Comparison of ENCODE assay signal across 23 mouse cellular contexts in the genomic region with DNA sequence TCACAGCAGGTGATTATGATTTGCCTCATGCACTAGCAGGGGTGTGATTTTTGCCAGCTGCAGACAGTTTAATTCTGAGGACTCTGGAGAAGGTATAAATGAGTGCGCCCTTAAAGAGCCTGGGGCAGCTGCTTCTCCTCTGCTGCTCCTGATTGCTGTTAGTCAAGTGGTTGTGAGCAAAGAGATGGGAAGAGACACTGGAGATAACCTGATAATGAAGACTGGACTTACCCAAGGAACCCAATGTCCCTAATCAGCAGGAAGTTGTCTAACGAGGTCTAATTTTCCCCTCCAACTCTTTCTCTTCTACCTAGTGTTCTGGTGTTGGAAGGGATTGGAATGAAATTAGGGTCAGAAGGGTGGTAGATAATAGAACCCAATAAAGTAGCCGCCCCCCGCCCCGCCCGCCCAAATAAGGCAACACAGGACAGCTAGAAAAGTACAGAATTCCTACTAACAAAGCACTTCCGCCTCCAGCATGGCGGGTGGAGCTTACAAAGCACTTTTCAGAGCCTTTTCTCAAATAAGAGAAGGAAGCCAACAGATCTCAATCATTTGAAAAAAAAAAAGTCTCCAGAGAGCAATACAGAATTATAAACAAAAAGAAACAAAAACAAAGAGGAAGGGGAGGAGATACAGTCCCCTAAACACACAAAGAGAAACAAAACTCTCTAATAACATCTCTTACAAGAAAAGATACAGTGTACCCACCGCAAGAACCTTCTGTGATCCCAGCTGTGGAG. TPM values are rescaled to one million over a fixed set of nuclear protein-coding genes. Genes with fewer than 3 reads are reported as not detected.
DNase-seq lines count a peak whose midpoint lies in the region; ATAC-seq and TF ChIP-seq lines count a peak whose summit lies in the region.
"Had no signal": no experiment of that assay in that cellular context is flagged by ENCODE, and none has a peak within 500 bp of the region (broad histone marks: within the 10 kb centered on the region; RNA-seq: fewer than 3 reads in every experiment).

No protein-coding gene starts in this region.

- H3K4me2 ChIP-seq in kidney, embryonic 15.5 days = no peak overlapping the region

- H3K4me1 ChIP-seq in ES-Bruce4 (ENCODE audit: control insufficient read depth, insufficient read depth, low read length) (no peaks in the 10 kb centered on the region), MEL (ENCODE audit: control insufficient read depth in 1 of 2, insufficient read depth in 2 of 2, low read length in 2 of 2) (peaks cover 10 to 32% of the 10 kb centered on the region in 2 experiments)
- H3K4me1 ChIP-seq in kidney, embryonic 15.5 days = peaks cover 12% of the 10 kb centered on the region

- H3K36me3 ChIP-seq in ES-Bruce4 (ENCODE audit: control insufficient read depth, insufficient read depth, low read length, poor library complexity, severe bottlenecking) (no peaks in the 10 kb centered on the region), MEL (ENCODE audit: control insufficient read depth in 1 of 2, insufficient read depth in 2 of 2, low read length in 2 of 2) (peaks cover 0 to 37% of the 10 kb centered on the region in 2 experiments; a peak in 2 of 4 replicates)
- no peaks in the 10 kb centered on the region for H3K36me3 ChIP-seq in kidney, embryonic 15.5 days

- DNase-seq in MEL (ENCODE audit: low read depth, low spot score) (peak; percentile 70), R1 (ENCODE audit: low read depth, low spot score) (peak; percentile 50)
- DNase-seq in heart, adult 9 months (ENCODE audit: low spot score in 2 of 2) = no peak
- DNase-seq in urinary bladder, adult 18-20 months (ENCODE audit: low spot score in 2 of 2) = no peak
- DNase-seq: adrenal gland, adult 2 months; adrenal gland, adult 8-10 months; adrenal gland, postnatal 10 days; adrenal gland, postnatal 14 days; adrenal gland, postnatal 25 days; adrenal gland, postnatal 36 days; B cell, adult 2 months; cerebellum, adult 11 months; cerebellum, adult 11-12 months; cerebellum, adult 18-20 months; cerebellum, adult 8-10 months; cerebellum, adult 9-10 months had no signal

- no peak for TF ChIP-seq CTCF in ES-Bruce4 (IDR thresholded peaks at IDR 0.05; ENCODE audit: low read depth, low read length)
- TF ChIP-seq CTCF in MEL (IDR thresholded peaks at IDR 0.05 in 2 of 3, conservative IDR thresholded peaks at IDR 0.05 in 1 of 3; ENCODE audit: control insufficient read depth in 1 of 3, insufficient read depth in 1 of 3, low read depth in 2 of 3, low read length in 3 of 3, poor library complexity in 1 of 3, severe bottlenecking in 1 of 3) = no peak

- peaks cover 71% of the 10 kb centered on the region for H3K79me2 ChIP-seq in MEL (ENCODE audit: control insufficient read depth, insufficient read depth, low read length, poor library complexity)

- no peak for TF ChIP-seq EP300 in ES-Bruce4 (IDR thresholded peaks at IDR 0.05; ENCODE audit: insufficient read depth, low read depth, low read length)
- TF ChIP-seq EP300 in MEL (IDR thresholded peaks at IDR 0.05; ENCODE audit: low read depth in 1 of 2, low read length in 2 of 2) = peak; percentile 31 to 42

- 87% methylated on average over 9 of the region's 9 CpGs for WGBS in kidney, embryonic 15.5 days

- H3K9me3 ChIP-seq in ES-Bruce4 (replicated peaks; ENCODE audit: control insufficient read depth, insufficient read depth, low read length, poor library complexity, severe bottlenecking) (no peaks in the 10 kb centered on the region), MEL (replicated peaks; ENCODE audit: insufficient read depth, low read length) (no peaks in the 10 kb centered on the region)
- no peaks in the 10 kb centered on the region for H3K9me3 ChIP-seq in kidney, embryonic 15.5 days (replicated peaks)
- H3K9me3 ChIP-seq: G1E had no signal

- H3K9ac ChIP-seq in ES-Bruce4 (ENCODE audit: low read depth, poor library complexity, severe bottlenecking) (no peak overlapping the region), MEL (ENCODE audit: control insufficient read depth, low read depth, low read length, poor library complexity, severe bottlenecking) (peak overlapping the region; percentile 50)
- no peak overlapping the region for H3K9ac ChIP-seq in kidney, embryonic 15.5 days

- H3K27ac ChIP-seq in ES-Bruce4 (ENCODE audit: insufficient read depth, low read length) (0 out of 2 replicates have a peak overlapping the region, but pooled peaks have one; percentile 41), MEL (ENCODE audit: control insufficient read depth, low read depth, low read length) (peak overlapping the region; percentile 85)
- H3K27ac ChIP-seq in kidney, embryonic 15.5 days = no peak overlapping the region

- no peak for TF ChIP-seq RAD21 in MEL (IDR thresholded peaks at IDR 0.05; ENCODE audit: low read depth, low read length)

- no peak for ATAC-seq in kidney, embryonic 15.5 days (replicated peaks; ENCODE audit: low FRiP score)
- ATAC-seq: activated CD4-positive, CD25-positive, alpha-beta regulatory T cell, adult 4 months; CD4-positive, CD25-positive, alpha-beta regulatory T cell, adult 4 months; Patski had no signal

- H3K27me3 ChIP-seq in ES-Bruce4 (ENCODE audit: control insufficient read depth, insufficient read depth, low read length, poor library complexity, severe bottlenecking) (no peaks in the 10 kb centered on the region), MEL (ENCODE audit: control insufficient read depth in 1 of 2, insufficient read depth in 2 of 2, low read length in 2 of 2) (no peaks in the 10 kb centered on the region)
- H3K27me3 ChIP-seq in kidney, embryonic 15.5 days = peaks cover 11% of the 10 kb centered on the region; the same call in 1 of the 2 replicates
- H3K27me3 ChIP-seq: Patski had no signal

- H3K4me3 ChIP-seq in ES-Bruce4 (ENCODE audit: low read depth, low read length) (no peak overlapping the region), MEL (ENCODE audit: control insufficient read depth in 1 of 2, insufficient read depth in 1 of 2, low read depth in 2 of 2, low read length in 2 of 2) (peak overlapping the region; percentile 45 to 55)
- H3K4me3 ChIP-seq in kidney, embryonic 15.5 days (replicated peaks) = no peak overlapping the region

- TF ChIP-seq POLR2A in ES-Bruce4 (IDR thresholded peaks at IDR 0.05; ENCODE audit: insufficient read depth, low read length) = no peak
- TF ChIP-seq POLR2A in MEL (IDR thresholded peaks at IDR 0.05; ENCODE audit: control insufficient read depth in 1 of 2, insufficient read depth in 1 of 2, low read depth in 1 of 2, low read length in 2 of 2, poor library complexity in 1 of 2) = no peak

TF ChIP-seq in MEL, 35 proteins besides CTCF, POLR2A, EP300 and RAD21 (continues in another document):
- peak; percentile 67 for TF ChIP-seq GATA1 (IDR thresholded peaks at IDR 0.05; ENCODE audit: low read depth, low read length)
- TF ChIP-seq USF2 (IDR thresholded peaks at IDR 0.05; ENCODE audit: borderline replicate concordance in 1 of 2, insufficient read depth in 1 of 2, low read depth in 1 of 2, low read length in 2 of 2) = no peak
- TF ChIP-seq NRF1 (IDR thresholded peaks at IDR 0.05; ENCODE audit: insufficient read depth, low read depth, low read length, poor library complexity, severe bottlenecking) = no peak
- TF ChIP-seq ZC3H11A (IDR thresholded peaks at IDR 0.05; ENCODE audit: low read depth, low read length) = no peak
- peak; percentile 26; the same call in 1 of the 2 replicates for TF ChIP-seq TCF12 (IDR thresholded peaks at IDR 0.05; ENCODE audit: low read depth, low read length)
- TF ChIP-seq ELF1 (IDR thresholded peaks at IDR 0.05; ENCODE audit: low read depth, low read length) = peak; percentile 67; the same call in 1 of the 2 replicates
- no peak for TF ChIP-seq TAL1 (IDR thresholded peaks at IDR 0.05; ENCODE audit: low read length)
- TF ChIP-seq RCOR1 (IDR thresholded peaks at IDR 0.05; ENCODE audit: low read depth, low read length) = peak; percentile 44; the same call in 1 of the 2 replicates
- TF ChIP-seq SMC3 (IDR thresholded peaks at IDR 0.05; ENCODE audit: low read depth, low read length) = no peak
- no peak for TF ChIP-seq JUND (IDR thresholded peaks at IDR 0.05; ENCODE audit: low read depth, low read length)
- TF ChIP-seq E2F4 (IDR thresholded peaks at IDR 0.05; ENCODE audit: borderline replicate concordance, low read depth, low read length) = no peak
- peak; percentile 92 for TF ChIP-seq ZNF384 (IDR thresholded peaks at IDR 0.05; ENCODE audit: low read depth, low read length)
- TF ChIP-seq POLR2AphosphoS5 (IDR thresholded peaks at IDR 0.05; ENCODE audit: borderline replicate concordance, low read depth, low read length) = no peak
- TF ChIP-seq CHD2 (IDR thresholded peaks at IDR 0.05; ENCODE audit: low read length) = no peak
- TF ChIP-seq BHLHE40 (IDR thresholded peaks at IDR 0.05; ENCODE audit: borderline replicate concordance, low read depth, low read length) = no peak
- peak; percentile 52; the same call in 1 of the 2 replicates for TF ChIP-seq SIN3A (IDR thresholded peaks at IDR 0.05; ENCODE audit: low read length)
- 0 out of 2 replicates have a peak, but pooled peaks have one; percentile 4 for TF ChIP-seq TBP (IDR thresholded peaks at IDR 0.05; ENCODE audit: low read depth, low read length)
- 0 out of 2 replicates have a peak, but pooled peaks have one; percentile 15 for TF ChIP-seq MYB (IDR thresholded peaks at IDR 0.05; ENCODE audit: low read depth, low read length)
- no peak for TF ChIP-seq ZMIZ1 (IDR thresholded peaks at IDR 0.05; ENCODE audit: low read depth, low read length)

RNA-seq across cellular contexts. Expression of a gene that starts 5.1 kb away (rescaled TPM):
- polyA plus RNA-seq in ES-Bruce4 (2011; ENCODE audit: insufficient read depth, insufficient read length, low read depth, missing spikeins) (4.8 and 6.6 TPM in 2 replicates), MEL (2012; ENCODE audit: insufficient read depth in 1 of 2, insufficient read length in 2 of 2, low read depth in 1 of 2, low replicate concordance in 2 of 2, missing spikeins in 1 of 2) (10 to 100 TPM in 1 of 2 experiments, not detected in 1; 12.1 TPM)
- 6.7 and 7.0 TPM in 2 replicates for total RNA-seq in MEL (2012; rRNA removed)
- 3.5 TPM in 2 replicates for polyA plus RNA-seq in kidney, embryonic 15.5 days (2015; fragmentation: Nextera tagmentation; extraction: Ambion mirVana)

RNA-seq across cellular contexts. Expression of a gene that starts 39.6 kb away (rescaled TPM):
- 42.6 and 42.8 TPM in 2 replicates for polyA plus RNA-seq in ES-Bruce4 (2011; ENCODE audit: insufficient read depth, insufficient read length, low read depth, missing spikeins)
- total RNA-seq in MEL (2012; rRNA removed) = 0.23 TPM in 1 of 2 replicates, not detected in the other
- under 1 TPM in 1 of 2 experiments, not detected in 1; 0.32 TPM for polyA plus RNA-seq in MEL (2012; ENCODE audit: insufficient read depth in 1 of 2, insufficient read length in 2 of 2, low read depth in 1 of 2, low replicate concordance in 2 of 2, missing spikeins in 1 of 2)
- 132 and 232 TPM in 2 replicates for polyA plus RNA-seq in kidney, embryonic 15.5 days (2015; fragmentation: Nextera tagmentation; extraction: Ambion mirVana)
- total RNA-seq: adrenal gland, postnatal 25 days; CH12.LX; G1E had no signal

RNA-seq across cellular contexts. Expression of a gene that starts 49.1 kb away (rescaled TPM):
- polyA plus RNA-seq in ES-Bruce4 (2011; ENCODE audit: insufficient read depth, insufficient read length, low read depth, missing spikeins) (26.1 and 32.6 TPM in 2 replicates), MEL (2012; ENCODE audit: insufficient read depth in 1 of 2, insufficient read length in 2 of 2, low read depth in 1 of 2, low replicate concordance in 2 of 2, missing spikeins in 1 of 2) (10 to 100 TPM in 1 of 2 experiments, not detected in 1; 44.6 TPM)
- total RNA-seq in MEL (2012; rRNA removed) = 22.2 and 23.1 TPM in 2 replicates
- polyA plus RNA-seq in kidney, embryonic 15.5 days (2015; fragmentation: Nextera tagmentation; extraction: Ambion mirVana) = 39.6 and 44.9 TPM in 2 replicates
- total RNA-seq: CH12.LX had no signal

Comparison
In these comparisons a context has a peak if more than half of its experiments do, and no peak if none do; other contexts are left out.
1. H3K4me3 ChIP-seq: peak in MEL (2 of 2); none in ES-Bruce4 (single experiment) and kidney, embryonic 15.5 days (single experiment).
2. DNase-seq: peak in MEL (single experiment) and R1 (single experiment); none in heart, adult 9 months (0 of 2) and urinary bladder, adult 18-20 months (0 of 2).
3. RNA of a gene that starts 39.6 kb away (polyA plus RNA-seq): 132 to 232 TPM in kidney, embryonic 15.5 days and 42.6 to 42.8 TPM in ES-Bruce4; 0.32 TPM in MEL; every median in the first group is over 10 times any median in the second.